Mouse (Mus musculus) urinary bladder, adult 2 months (tissue): ENCODE results near the gene Nek10. TPM values are rescaled to one million over a fixed set of nuclear protein-coding genes. Genes with fewer than 3 reads are reported as not detected.
"Not testable (repeated sequence)": the region's sequence is repeated elsewhere in the genome, so short reads cannot be mapped to it uniquely, and the experiment has no call there.

ENCODE experiments used
- DNase-seq: peaks from one replicate; pipeline ENCODE4 v3.0.0; 2022; ENCODE audit warnings: low spot score
- polyA plus RNA-seq: library from polyadenylated mRNA; depleted of rRNA; stranded (reverse); fragments of >200 nt; gene quantifications from 2 replicates; pipeline ENCODE4 v1.2.3, GENCODE M21; 2012

Gene Nek10
- polyA plus RNA-seq, 1 experiment, result 0.04 TPM

DNA sequence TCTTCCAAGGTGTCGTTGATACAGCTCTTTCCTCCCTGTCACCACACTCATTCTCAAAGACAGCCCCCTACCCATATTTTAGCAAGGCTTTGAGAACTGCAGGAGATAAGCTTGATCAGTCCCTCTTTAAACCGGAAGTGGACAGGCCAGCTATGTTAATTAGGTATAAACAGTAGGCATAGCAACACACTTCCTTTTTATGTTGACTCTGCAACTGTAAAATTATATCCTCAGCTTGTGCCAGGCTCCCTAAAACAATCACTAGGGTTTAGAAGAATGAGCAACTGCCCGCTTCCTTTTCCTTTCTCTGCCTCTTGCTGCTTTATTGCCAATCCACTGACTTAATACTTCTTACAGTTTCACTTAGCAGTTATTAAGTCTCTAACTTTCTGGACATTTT lies 67.2 kb downstream of the Nek10 start:
- no peak for DNase-seq

DNA sequence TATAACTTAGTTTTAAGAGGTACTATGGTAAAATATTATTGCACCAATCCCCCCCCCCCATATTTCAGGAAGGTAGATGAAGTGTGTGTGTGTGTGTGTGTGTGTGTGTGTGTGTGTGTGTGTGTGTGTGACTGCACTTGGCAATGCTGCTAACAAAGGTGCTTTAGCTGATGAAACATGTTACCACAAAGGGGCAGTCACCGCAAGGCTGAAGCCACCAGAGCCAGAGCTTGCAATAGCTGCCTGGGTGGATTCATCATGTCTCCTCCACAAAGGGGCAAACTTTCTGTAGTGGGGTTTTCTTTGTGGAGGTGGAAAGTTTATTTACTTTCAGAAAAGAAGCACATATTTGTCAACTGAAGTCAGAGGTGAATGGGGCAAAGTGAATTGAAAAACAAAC lies 67.9 kb downstream of the Nek10 start:
- no peak for DNase-seq

DNA sequence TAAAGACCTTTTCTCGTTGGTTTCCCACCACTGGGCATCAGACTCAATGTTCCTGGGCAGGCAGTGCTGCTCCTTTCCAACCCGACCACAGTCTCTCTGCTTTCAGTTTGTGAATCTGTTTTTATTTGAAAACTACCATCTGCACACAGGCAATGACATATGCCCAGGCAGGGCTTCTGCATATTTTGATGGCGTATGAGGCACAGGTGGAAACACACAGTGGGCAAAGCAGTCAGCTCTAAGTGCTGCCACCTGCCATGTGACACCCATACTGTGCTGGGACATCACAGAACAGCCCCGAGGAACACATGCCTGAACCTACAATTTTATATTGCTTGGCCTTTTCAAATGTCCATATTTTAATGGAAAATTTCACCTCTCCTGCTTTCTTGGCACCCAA lies 68.5 kb downstream of the Nek10 start:
- no peak for DNase-seq

DNA sequence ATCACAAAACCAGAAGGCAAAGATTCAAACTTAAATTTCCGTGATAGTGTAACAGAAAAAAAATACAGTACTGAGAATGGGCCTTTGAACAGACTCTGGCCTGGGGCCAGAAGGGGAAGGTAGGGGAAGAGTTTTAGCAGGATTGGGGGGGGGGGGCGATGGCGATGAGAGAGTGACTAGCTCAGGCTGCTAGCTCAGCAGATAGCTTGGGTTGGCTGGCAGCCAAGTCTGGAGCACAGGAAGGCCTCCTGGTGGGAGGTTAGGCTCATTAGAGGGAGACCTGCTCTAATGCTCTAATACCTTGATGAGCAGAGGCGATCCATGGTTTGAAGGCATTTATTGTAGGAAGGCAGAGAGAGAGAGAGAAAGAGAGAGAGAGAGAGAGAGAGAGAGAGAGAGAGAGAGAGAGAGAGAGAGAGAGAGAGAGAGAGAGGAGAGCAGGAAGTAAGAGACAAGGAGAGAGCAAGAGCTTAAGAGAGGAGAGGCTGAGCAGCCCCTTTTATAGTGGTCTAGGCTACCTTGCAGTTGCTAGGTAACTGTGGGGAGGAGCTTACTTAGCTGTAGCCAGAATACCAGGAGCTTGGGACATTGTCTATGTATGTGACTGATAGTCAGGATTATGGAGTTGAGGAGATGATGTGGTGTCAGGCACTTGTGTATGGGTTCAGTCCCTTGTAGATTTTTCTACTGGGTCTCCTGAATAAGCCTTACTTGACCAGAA lies 90.9 kb downstream of the Nek10 start:
- no peak for DNase-seq

DNA sequence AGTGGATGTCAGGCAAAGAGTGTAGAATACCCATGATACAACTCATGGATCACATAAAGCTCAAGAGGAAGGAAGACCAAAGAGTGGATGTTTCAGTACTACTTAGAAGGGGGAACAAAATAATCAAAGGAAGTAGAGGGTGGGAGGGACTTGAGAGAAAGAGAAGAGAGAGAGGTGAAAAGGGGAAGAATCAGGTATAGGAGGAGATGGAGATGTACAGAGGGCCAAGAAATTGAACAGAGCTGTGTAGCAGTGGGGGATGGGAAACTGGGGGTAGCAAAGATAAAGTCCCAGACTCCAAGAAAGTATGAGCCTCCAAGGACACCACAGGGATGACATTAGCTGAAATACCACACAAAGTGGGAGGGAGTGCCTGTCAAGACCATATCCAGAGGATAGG lies 91.6 kb downstream of the Nek10 start:
- DNase-seq, result no peak

DNA sequence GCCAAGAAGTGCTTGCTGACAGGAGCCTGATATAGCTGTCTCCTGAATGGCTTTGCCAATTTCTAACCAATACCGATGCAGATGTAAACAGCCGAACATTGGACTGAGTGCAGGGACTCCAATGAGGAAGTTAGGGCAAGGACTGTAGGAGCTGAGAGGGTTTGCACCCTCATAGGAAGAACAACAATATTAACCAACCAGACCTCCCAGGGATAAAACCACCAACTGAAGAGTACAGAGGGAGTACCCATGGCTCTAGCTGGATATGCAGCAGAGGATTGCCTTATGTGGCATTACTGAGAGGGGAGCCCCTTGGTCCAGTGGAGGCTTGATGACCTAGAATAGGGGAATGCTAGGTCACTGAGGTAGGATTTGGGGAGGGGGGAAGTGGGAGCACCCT lies 92.1 kb downstream of the Nek10 start:
- DNase-seq, result no peak

DNA sequence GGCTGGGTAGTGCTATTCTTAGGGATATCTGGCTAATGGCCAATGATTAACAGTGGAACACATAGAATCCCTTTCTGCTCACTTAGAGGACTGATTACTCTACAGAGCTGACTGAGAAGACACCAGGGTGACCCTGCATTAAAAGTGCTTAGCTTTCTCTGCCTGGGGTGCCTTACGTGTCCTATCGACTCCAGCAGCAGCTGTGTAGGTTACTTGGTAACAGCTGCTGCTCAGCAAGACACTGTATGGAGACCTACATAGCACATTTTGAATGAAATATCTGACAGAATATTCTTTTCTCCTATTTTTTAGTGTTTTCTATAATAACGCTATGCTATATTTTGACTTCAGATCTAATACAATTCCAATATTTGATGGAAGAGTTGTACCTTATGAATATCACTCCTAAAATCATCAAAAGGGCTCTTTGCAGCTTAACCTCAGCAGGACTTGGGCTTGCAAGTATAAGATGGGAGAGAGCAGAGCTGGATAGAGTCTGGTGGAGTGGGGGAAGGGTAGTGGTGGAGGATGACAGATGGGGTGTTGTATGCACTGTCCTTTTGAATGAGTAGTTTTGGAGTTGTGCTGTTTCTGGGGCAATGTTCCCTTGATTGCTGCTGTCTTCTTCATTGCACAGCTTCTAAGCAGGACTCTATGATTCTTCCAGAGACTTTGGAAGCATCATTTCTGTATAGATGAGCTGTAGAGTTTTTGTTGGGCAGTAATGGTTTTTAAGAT lies 93.4 kb downstream of the Nek10 start:
- DNase-seq, result no peak

DNA sequence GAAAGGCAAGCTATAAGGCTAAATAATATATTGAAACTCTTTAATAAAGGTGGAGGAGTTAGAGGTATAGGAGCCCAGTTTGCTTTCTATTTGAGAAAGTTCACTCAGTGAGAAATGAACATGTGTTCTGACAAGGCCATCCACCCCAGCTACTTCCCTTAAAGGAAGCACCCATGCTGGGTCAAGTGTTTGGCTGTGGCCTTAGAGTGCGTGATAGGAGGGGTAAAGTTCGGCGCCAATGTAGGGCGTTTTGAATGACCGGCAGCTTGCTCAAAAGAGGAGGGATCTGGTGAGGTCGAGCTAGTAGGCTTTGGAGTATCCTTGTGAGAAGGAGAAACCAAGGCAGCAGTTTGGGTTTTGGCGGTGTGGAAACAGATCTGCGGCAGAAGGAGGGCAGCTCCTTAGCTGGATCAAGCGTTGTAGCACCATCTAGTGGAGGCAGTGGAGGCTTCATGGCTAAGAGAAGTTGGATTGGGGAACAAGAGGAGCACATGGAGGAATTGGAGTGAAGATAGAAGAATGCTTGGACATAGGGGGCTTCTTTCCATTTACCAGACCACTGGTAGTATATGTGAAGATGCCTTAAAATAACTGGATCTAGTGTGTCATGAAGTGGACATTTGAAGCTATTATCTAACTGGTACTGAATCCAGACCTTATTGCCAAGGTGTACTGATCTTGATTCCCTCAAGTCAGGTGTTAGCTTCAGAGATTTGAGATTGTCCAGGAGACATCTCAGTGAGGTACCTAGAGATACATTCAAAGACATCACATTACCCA lies 101.7 kb downstream of the Nek10 start:
- peak; percentile 21 for DNase-seq

DNA sequence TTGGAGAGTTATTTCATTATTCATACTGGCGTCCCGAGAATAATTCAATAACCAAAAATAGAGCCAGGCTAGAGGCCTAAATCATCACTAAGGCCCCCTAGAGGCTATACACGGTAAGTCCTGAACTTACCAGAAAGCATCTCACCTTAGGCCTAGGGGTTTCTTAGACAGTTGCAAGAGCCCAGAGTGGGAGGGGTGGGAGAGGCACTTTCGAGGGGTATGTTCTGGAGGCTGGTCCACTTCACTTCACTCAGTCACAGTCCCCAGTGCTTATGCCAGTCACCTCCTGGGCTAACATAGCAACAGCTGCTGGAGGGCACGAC lies 102.3 kb downstream of the Nek10 start:
- DNase-seq, result no peak

DNA sequence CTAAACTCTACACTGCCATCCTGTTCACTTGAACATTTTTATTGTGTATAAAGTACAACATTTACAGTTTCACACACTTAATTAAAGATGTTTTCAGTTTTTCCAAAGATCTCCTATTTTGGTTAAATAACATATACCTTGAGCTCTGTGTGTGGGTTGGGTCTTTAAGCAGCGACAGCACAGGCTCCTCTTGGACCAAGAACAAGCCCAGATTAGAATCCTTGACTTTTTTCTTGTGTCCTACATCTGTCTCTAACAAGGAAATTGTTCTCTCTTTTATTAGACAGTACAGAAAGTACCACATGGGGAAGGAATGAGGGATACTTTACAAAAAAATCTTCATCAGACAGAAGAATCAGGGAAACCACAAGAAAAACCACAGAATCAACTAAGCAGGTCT lies 122.4 kb downstream of the Nek10 start:
- DNase-seq, result no peak

DNA sequence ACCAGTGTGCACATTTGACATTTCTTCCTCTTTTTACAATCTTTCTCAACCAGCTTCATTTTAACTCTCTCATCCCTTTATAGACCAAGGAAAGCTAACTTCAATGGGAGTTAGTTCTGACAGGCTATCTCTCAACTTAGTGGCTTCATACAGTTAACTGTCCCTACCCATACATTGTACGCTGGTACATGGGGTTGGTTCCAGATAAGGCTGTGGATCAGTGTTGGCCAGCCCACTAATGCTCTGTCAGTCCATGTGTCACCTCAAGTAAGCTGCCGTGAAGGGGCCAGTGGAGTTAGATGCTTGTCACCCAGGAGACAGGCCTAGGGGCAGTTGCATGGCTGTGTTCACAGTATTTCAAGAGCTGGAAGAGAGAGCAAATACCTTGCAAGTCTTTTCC lies 124.3 kb downstream of the Nek10 start:
- no peak for DNase-seq

DNA sequence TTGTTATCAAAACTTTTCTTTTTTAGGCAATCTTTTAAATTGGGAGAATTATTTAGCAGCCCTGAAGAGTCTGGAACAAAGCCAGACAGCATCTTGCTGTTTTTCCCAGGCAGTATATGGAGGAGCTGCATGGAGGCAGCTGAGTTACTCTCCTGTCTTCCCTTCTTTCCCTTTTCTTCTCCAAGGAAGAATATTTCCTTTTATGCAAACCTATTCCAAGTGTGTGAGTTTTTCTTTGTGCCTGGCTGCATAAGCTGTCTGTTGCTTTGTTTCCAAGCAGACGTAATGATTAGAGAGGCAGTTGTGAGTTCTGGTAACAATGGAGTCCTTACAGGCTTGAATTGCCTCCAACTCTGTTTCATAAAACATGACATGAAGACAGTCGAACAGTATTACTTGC lies 131.8 kb downstream of the Nek10 start:
- DNase-seq, result no peak

DNA sequence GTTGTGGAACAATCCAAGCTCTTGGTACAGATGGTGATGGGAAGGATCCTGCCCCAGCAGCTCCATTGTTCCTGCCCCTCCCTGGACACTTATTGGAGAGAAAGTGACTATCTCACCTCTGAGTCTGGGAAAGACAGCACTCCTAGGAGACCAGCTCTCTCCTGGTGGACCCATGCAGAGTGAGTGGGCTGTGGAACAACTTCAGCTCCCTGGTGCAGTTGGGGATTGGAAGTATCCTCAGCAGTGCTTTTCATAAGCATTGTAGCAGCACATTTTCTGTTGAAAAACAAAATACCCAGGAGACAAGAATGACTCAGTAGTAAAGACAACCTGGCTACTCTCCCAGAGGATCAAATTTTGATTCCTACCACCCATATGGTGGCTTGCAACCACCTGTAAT lies 142.7 kb downstream of the Nek10 start:
- DNase-seq, result no peak

DNA sequence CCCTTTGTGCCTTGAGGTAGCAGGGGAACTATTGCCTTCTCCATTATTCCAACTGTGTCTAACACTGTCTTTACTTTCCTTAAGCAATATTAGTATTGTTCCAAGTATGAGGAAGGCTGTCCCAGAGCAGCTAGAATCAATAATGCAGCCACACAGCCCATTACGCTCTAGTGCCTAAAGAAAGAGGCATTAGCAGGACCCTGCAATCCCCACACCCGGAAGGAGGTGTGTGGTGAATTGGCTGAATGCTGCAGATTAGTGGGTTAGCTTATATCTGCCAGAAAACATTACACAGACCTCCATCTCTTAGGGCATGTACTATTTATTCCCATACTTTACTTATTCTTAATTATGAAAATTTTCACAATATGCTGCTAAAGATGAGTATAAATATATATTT lies 145.8 kb downstream of the Nek10 start:
- no peak for DNase-seq

DNA sequence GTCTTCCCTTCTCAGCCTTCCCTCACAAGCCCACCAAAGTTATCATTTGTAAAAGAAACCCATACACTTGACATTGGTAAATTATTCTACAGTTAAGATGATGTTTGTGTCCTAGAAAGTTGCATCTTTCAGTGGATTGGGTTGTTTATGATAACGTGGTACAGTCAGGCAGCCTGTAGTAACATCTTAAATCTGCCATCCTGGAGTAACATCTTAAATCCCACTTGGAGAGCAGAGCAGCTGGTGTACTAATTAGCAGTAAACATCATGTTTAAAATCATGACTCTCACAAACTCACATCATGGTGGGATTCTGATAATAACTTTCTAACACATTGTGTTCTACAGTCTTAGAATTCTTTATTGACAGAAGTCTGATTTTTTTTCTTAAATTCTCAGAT lies 148.6 kb downstream of the Nek10 start:
- DNase-seq, result no peak

DNA sequence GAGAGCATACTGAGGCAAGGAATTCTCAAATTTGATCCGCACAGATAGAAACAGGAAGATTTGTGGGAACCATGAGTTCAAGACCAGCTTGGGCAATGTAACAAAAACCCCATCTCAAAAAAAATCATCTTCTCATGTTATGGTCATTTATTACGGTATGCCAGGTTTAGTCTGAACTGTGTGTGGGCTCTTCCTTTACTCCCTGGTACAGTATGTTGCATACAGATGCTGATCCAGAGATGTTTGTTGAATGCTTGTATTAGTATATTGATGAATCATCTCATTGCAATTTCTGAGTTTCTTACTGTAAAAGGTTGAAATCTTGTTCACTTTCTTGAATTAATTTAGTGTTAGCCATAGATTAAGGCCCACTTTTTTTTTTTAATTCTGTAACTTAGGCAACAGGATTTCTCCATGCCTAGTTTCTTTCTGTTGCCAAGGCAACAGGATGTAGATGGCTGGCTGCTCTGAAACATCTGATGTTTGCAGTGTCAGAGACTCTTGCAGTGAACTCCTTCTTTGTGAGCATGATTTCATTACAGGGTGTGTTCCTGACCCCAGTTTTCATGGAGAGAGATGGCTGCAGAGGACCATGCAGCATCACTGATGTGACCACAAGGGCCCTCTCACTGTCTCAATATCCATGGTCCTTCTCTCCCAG lies 156.7 kb downstream of the Nek10 start:
- DNase-seq, result no peak

DNA sequence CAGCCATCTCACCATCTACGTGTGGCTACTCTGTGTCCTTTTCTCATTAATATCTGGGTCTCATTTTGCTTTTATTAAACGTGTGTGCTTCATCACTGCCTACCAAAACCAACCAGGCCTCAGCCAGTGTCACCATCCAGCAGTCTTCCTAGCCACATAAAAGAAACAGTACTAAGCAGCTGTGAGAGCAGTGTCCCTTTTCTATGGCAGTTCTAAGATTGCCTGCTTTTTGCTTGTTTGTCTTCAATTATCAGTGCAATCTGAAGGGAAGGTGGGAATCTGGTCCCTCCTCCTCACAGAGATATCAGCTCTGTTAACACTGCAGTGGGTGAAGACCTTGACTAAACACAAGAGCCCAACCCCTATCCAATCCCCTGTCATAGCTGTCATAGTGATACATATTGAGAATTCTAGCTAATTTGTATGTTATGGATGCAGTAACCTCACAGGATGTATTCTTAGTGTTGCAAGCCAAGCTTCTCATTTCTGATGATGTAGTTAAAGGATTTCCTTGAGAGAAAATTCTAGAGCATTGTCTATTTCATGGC lies 157.3 kb downstream of the Nek10 start:
- no peak for DNase-seq

DNA sequence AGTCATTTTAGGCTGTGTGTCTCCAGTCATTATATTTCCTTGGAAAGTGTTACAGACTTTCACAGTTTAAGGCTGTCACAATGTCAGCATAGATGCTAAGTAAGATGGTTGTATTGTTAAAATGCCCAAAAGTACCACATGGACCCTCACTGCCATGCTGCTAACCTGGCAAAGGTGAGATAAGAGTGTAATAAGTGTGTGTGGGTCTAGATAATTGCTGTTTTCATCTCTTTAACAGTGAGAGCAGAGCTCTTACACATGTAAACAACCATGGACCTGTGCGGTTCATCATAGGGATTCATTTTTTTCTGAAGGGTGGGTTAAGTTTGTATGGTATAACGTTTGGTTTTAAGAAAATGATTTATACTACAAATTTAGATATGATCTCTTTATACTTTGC lies 167.4 kb downstream of the Nek10 start:
- DNase-seq, result no peak

DNA sequence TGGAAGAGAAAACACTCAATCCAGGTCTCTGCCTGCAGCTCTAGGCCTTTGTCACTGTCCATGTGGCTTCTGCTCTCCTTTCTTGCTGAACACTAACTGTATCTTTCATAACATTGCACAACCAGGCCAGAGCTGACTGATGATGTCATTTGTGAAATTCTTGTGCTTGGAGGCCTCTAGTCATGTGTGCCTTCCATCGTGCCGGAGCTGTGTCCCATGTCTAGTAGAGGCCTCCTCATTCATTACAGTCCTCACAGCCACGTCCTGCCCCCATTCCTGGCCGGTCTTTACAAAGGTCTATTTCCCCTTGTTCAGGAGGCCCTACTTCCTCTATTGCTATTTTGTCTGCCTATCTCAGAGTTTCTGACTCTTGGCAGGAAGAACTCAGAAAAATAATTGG lies 167.8 kb downstream of the Nek10 start:
- DNase-seq, result no peak

DNA sequence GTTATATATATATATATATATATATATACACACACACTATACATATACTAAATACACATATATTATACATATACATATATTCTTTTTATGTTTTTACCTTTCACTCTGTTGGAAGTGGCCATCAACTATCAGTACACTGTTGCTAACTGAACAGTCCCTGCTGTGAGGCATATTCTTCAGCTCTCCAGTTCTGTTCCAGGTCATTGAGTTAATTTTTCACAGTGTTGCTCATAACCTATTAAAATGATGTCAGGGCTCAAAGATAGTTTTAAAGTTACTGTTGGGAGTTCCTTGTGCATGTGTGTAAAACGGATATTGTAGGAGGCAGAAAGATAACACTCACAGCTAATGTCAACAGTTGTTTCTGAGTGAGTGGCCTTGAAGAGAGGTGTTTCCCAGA lies 170.9 kb downstream of the Nek10 start:
- DNase-seq, result no peak

DNA sequence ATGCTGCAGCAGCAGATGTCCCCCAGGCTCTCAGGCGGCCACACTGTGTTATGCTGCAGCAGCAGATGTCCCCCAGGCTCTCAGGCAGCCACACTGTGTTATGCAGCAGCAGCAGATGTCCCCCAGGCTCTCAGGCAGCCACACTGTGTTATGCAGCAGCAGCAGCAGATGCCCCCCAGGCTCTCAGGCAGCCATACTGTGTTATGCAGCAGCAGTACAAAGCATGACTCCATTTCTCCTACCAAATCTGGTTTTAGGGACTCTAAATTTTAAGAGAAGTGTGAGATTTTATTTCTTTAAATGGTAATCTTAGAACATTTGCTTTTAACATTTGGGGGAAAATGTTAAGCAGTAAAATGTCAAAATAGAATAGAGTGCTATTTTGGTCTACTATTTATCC lies 180.9 kb downstream of the Nek10 start:
- not testable (repeated sequence) for DNase-seq
